10 mouse cellular contexts compared by ENCODE assay signal in genomic region chr1:176223794-176224193, GRCm38 (mm10). TPM values are rescaled to one million over a fixed set of nuclear protein-coding genes. Genes with fewer than 3 reads are reported as not detected.
DNase-seq lines count a peak whose midpoint lies in the region; ATAC-seq lines count a peak whose summit lies in the region.
"Had no signal": no experiment of that assay in that cellular context is flagged by ENCODE, and none has a peak within 500 bp of the region (broad histone marks: within the 10 kb centered on the region; RNA-seq: fewer than 3 reads in every experiment).

No protein-coding gene starts in this region.

- DNase-seq in frontal cortex, postnatal 36 days (ENCODE audit: low spot score in 2 of 2), result peak; percentile 12 to 29
- no peak for DNase-seq in frontal cortex, postnatal 10 days (ENCODE audit: low spot score in 2 of 2)
- peak; percentile 3 to 11 for DNase-seq in kidney, postnatal 36 days
- no peak for DNase-seq in kidney, adult 18-20 months
- DNase-seq in brain, adult 2 months (ENCODE audit: low read depth, low spot score), result peak; percentile 58

- peak; percentile 52 to 54; a peak in 2 of 4 replicates for ATAC-seq in hematopoietic stem cell, adult 5-6 weeks (replicated peaks in 1 of 2; ENCODE audit: insufficient read depth in 1 of 2, low FRiP score in 2 of 2, low TSS enrichment in 1 of 2, low read depth in 1 of 2, poor library complexity in 2 of 2, severe bottlenecking in 2 of 2)
- no peak for ATAC-seq in CD4-positive, CD25-positive, alpha-beta regulatory T cell, adult 4 months
- ATAC-seq: liver, embryonic 12.5 days had no signal

RNA-seq across cellular contexts. Expression of gene Pld5, which starts 51.3 kb away (rescaled TPM):
- total RNA-seq in hematopoietic stem cell, adult 5-6 weeks (2017), result not detected in 2 replicates
- polyA plus RNA-seq in CD4-positive, CD25-positive, alpha-beta regulatory T cell, adult 4 months (2017; shearing (Covaris generic)), result not detected
- total RNA-seq: megakaryocyte-erythroid progenitor cell, adult 5-6 weeks; MEL had no signal
- polyA plus RNA-seq: liver, embryonic 12.5 days had no signal

Comparison
In these comparisons a context has a peak if more than half of its experiments do, and no peak if none do; other contexts are left out.
1. DNase-seq: peak in frontal cortex, postnatal 36 days (2 of 2), kidney, postnatal 36 days (2 of 2) and brain, adult 2 months (single experiment); none in frontal cortex, postnatal 10 days (0 of 2) and kidney, adult 18-20 months (single experiment).